Mouse (Mus musculus) limb, embryonic 14.5 days (tissue): ENCODE measurements at regions not wholly inside any gene's neighbourhood (a gene's known extent, or its start where the extent isn't known, plus 50 kb on each side); places are given as distances from the start of the nearest gene placed in this dataset.
A peak's percentile ranks its signal among the peaks of the same experiment; 100 is the strongest.

Source experiments
- ATAC-seq: fragments of 200-750 bp; cut with Nextera tagmentation; 2 replicates; pipeline ENCODE4 v1.8.0; 2017; ENCODE audit warnings: low read depth, moderate number of reproducible peaks, moderate TSS enrichment; ENCODE audit not compliant: low FRiP score
- DNase-seq: peaks from one replicate; pipeline ENCODE4 v3.0.0-alpha.2; 2015; ENCODE audit warnings: low spot score
- H3K27ac ChIP-seq: fragments of 300-500 bp; sonication (generic); replicated peaks from 2 replicates; pipeline ENCODE4 v1.5.1; 2014; ENCODE audit warnings: low read depth, mild to moderate bottlenecking, low read length, moderate library complexity, mixed read lengths
- H3K27me3 ChIP-seq: fragments of 300-500 bp; sonication (generic); 2 replicates; pipeline ENCODE4 v1.6.1; 2014; ENCODE audit warnings: low read length, mixed read lengths; ENCODE audit not compliant: control insufficient read depth, insufficient read depth
- H3K36me3 ChIP-seq: fragments of 300-500 bp; sonication (generic); 2 replicates; pipeline ENCODE4 v1.6.1; 2014; ENCODE audit warnings: mild to moderate bottlenecking, low read length, moderate library complexity, mixed read lengths; ENCODE audit not compliant: control insufficient read depth, insufficient read depth
- H3K4me1 ChIP-seq: fragments of 300-500 bp; sonication (generic); 2 replicates; pipeline ENCODE4 v1.6.1; 2014; ENCODE audit warnings: antibody characterized with exemption, low read length, mixed read lengths; ENCODE audit not compliant: control insufficient read depth, insufficient read depth
- H3K4me2 ChIP-seq: fragments of 300-500 bp; sonication (generic); replicated peaks from 2 replicates; pipeline ENCODE4 v1.6.1; 2014; ENCODE audit warnings: low read depth, mild to moderate bottlenecking, low read length, moderate library complexity; ENCODE audit not compliant: severe bottlenecking
- H3K4me3 ChIP-seq: fragments of 300-500 bp; sonication (generic); replicated peaks from 2 replicates; pipeline ENCODE4 v1.5.1; 2014; ENCODE audit warnings: low read length
- H3K9ac ChIP-seq: fragments of 300-500 bp; sonication (generic); 2 replicates; pipeline ENCODE4 v1.6.1; 2014; ENCODE audit warnings: mild to moderate bottlenecking, low read depth, low read length, moderate library complexity; ENCODE audit not compliant: severe bottlenecking
- H3K9me3 ChIP-seq: fragments of 300-500 bp; sonication (generic); 2 replicates; pipeline ENCODE4 v1.6.1; 2016; ENCODE audit warnings: low read length; ENCODE audit not compliant: control insufficient read depth
- POLR2A ChIP-seq: fragments of 200-500 bp; IDR thresholded peaks from 2 replicates; pipeline ENCODE4 v1.8.0; 2012; ENCODE audit warnings: inconsistent platforms, mild to moderate bottlenecking, moderate library complexity, borderline replicate concordance; ENCODE audit not compliant: insufficient read depth, insufficient read length; ENCODE audit errors: extremely low read depth
- WGBS: fragments of 180-500 bp; shearing (Covaris S2); extraction: QIAGEN DNeasy Blood & Tissue Kit; methylation state at CpG from one replicate; pipeline ENCODE4 v1.1.7; 2014; 5-methylcytosine and 5-hydroxymethylcytosine counted together

- DNase-seq: no peak
- Histone ChIP-seq H3K4me1 (no peaks in the 10 kb centered on the region), H3K9me3 (no peaks in the 10 kb centered on the region), H3K4me3 (no peak overlapping the region), H3K36me3 (no peaks in the 10 kb centered on the region), H3K27ac (no peak overlapping the region), H3K27me3 (no peaks in the 10 kb centered on the region), H3K9ac (no peak overlapping the region), H3K4me2 (no peak overlapping the region)
- ATAC-seq: no peak
- WGBS: 90% methylated on average over 2 of the region's 2 CpGs
- TF ChIP-seq POLR2A: no peak
These were observed 56.9 kb upstream of the Pik3r1 start for GRCm38 (mm10) chr13:101824962-101825361.

- 81% methylated on average over 7 of the region's 7 CpGs for WGBS
- H3K27ac ChIP-seq: no peak overlapping the region
- no peak overlapping the region for H3K4me2 ChIP-seq
- no peak for DNase-seq
- H3K36me3 ChIP-seq: no peaks in the 10 kb centered on the region
- no peaks in the 10 kb centered on the region for H3K9me3 ChIP-seq
- H3K27me3 ChIP-seq: no peaks in the 10 kb centered on the region
- no peak for ATAC-seq
- 0 out of 2 replicates have a peak, but pooled peaks cover 4% of the 10 kb centered on the region for H3K4me1 ChIP-seq
- H3K4me3 ChIP-seq: no peak overlapping the region
- no peak for TF ChIP-seq POLR2A
- no peak overlapping the region for H3K9ac ChIP-seq
These were observed 64.0 kb upstream of the Pik3r1 start for GRCm38 (mm10) chr13:101831872-101832629.

GRCm38 (mm10) chr13:101834546-101834945, 66.5 kb upstream of the Pik3r1 start:
- Histone ChIP-seq H3K4me2 (no peak overlapping the region), H3K27me3 (no peaks in the 10 kb centered on the region), H3K9me3 (no peaks in the 10 kb centered on the region), H3K9ac (no peak overlapping the region), H3K4me1 (0 out of 2 replicates have a peak, but pooled peaks cover 4% of the 10 kb centered on the region), H3K36me3 (no peaks in the 10 kb centered on the region), H3K27ac (no peak overlapping the region), H3K4me3 (no peak overlapping the region)
- WGBS: 29% methylated on average over 4 of the region's 4 CpGs
- TF ChIP-seq POLR2A: no peak
- ATAC-seq: no peak
- peak; percentile 81 for DNase-seq

GRCm38 (mm10) chr13:101836992-101837391, 69.0 kb upstream of the Pik3r1 start:
- H3K27me3 ChIP-seq: no peaks in the 10 kb centered on the region
- H3K9me3 ChIP-seq: no peaks in the 10 kb centered on the region
- H3K36me3 ChIP-seq: no peaks in the 10 kb centered on the region
- 87% methylated on average over 1 of the region's 1 CpGs for WGBS
- TF ChIP-seq POLR2A: no peak
- no peak overlapping the region for H3K27ac ChIP-seq
- peaks cover 12% of the 10 kb centered on the region for H3K4me1 ChIP-seq
- DNase-seq (no peak), ATAC-seq (no peak)
- no peak overlapping the region for H3K4me3 ChIP-seq
- no peak overlapping the region for H3K4me2 ChIP-seq
- no peak overlapping the region for H3K9ac ChIP-seq

GRCm38 (mm10) chr13:101844461-101845440, 76.7 kb upstream of the Pik3r1 start:
- no peaks in the 10 kb centered on the region for H3K9me3 ChIP-seq
- H3K27me3 ChIP-seq: no peaks in the 10 kb centered on the region
- H3K4me3 ChIP-seq: no peak overlapping the region
- TF ChIP-seq POLR2A: no peak
- no peak overlapping the region for H3K27ac ChIP-seq
- WGBS: 63% methylated on average over 7 of the region's 7 CpGs
- no peak overlapping the region for H3K9ac ChIP-seq
- H3K36me3 ChIP-seq: no peaks in the 10 kb centered on the region
- no peak for ATAC-seq
- no peak for DNase-seq
- H3K4me2 ChIP-seq: no peak overlapping the region
- H3K4me1 ChIP-seq: peaks cover 10% of the 10 kb centered on the region
